Mouse (Mus musculus): ENCODE measurements around the gene Timd4.

Timd4 gene

GRCm38 (mm10) chr11:46810511-46810910 is at the start of gene Timd4:
TSS of gene Timd4 (plus strand) at chr11:46810800.
- no peaks in the 10 kb centered on the region for H3K27me3 ChIP-seq (ENCODE audit: insufficient read depth, low read length)
- peaks cover 12% of the 10 kb centered on the region for H3K4me1 ChIP-seq (replicated peaks; ENCODE audit: low read depth, low read length)
- no peaks in the 10 kb centered on the region for H3K36me3 ChIP-seq (ENCODE audit: insufficient read depth, low read length)
- H3K4me3 ChIP-seq (replicated peaks; ENCODE audit: low read length), result no peak within 1 kb of the TSS
- H3K9me3 ChIP-seq (ENCODE audit: low read length), result peaks cover 14% of the 10 kb centered on the region
- TF ChIP-seq NANOG (IDR thresholded peaks at IDR 0.05; ENCODE audit: borderline replicate concordance, low read length), result no peak
- no peak for TF ChIP-seq CTCF (conservative IDR thresholded peaks at IDR 0.05; ENCODE audit: low read length)
- TF ChIP-seq POU5F1 (IDR thresholded peaks at IDR 0.05; ENCODE audit: borderline replicate concordance, low read length), result no peak

DNA sequence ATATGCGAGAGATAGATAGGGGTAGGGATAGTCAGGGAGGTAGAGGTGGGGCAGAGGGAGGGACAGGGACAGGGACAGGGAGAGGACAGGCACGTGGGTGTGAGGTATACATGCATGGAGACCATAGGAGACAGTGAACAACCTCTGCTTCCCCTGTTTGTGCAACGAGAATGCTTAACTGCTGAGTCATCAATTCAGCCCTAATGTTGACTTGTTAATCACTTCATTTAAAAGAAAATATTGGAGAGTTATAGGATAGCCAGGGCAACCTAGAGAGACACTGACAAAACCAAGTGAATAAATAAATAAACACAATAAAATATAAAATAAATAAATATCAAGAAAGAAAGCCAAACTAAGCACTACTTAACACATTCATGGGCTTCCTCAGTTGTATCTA is 33.7 kb upstream of the Timd4 start:
- TF ChIP-seq POU5F1 (IDR thresholded peaks at IDR 0.05; ENCODE audit: borderline replicate concordance, low read length) (no peak), NANOG (IDR thresholded peaks at IDR 0.05; ENCODE audit: borderline replicate concordance, low read length) (no peak), CTCF (conservative IDR thresholded peaks at IDR 0.05; ENCODE audit: low read length) (no peak)
- Histone ChIP-seq H3K27me3 (ENCODE audit: insufficient read depth, low read length) (no peaks in the 10 kb centered on the region), H3K4me3 (replicated peaks; ENCODE audit: low read length) (no peak overlapping the region), H3K9me3 (ENCODE audit: low read length) (no peaks in the 10 kb centered on the region), H3K36me3 (ENCODE audit: insufficient read depth, low read length) (no peaks in the 10 kb centered on the region), H3K4me1 (replicated peaks; ENCODE audit: low read depth, low read length) (no peaks in the 10 kb centered on the region)

- Histone ChIP-seq H3K36me3 (ENCODE audit: insufficient read depth, low read length) (no peaks in the 10 kb centered on the region), H3K27me3 (ENCODE audit: insufficient read depth, low read length) (no peaks in the 10 kb centered on the region), H3K4me3 (replicated peaks; ENCODE audit: low read length) (no peak overlapping the region), H3K9me3 (ENCODE audit: low read length) (no peaks in the 10 kb centered on the region), H3K4me1 (replicated peaks; ENCODE audit: low read depth, low read length) (no peaks in the 10 kb centered on the region)
- TF ChIP-seq POU5F1 (IDR thresholded peaks at IDR 0.05; ENCODE audit: borderline replicate concordance, low read length) (no peak), CTCF (conservative IDR thresholded peaks at IDR 0.05; ENCODE audit: low read length) (0 out of 2 replicates have a peak, but pooled peaks have one; percentile 3)
Observed at GRCm38 (mm10) chr11:46779811-46780210, 30.8 kb upstream of the Timd4 start.

- H3K4me1 ChIP-seq (replicated peaks; ENCODE audit: low read depth, low read length), result no peaks in the 10 kb centered on the region
- no peak for TF ChIP-seq CTCF (conservative IDR thresholded peaks at IDR 0.05; ENCODE audit: low read length)
- TF ChIP-seq NANOG (IDR thresholded peaks at IDR 0.05; ENCODE audit: borderline replicate concordance, low read length), result no peak
- no peak for TF ChIP-seq POU5F1 (IDR thresholded peaks at IDR 0.05; ENCODE audit: borderline replicate concordance, low read length)
- no peak overlapping the region for H3K4me3 ChIP-seq (replicated peaks; ENCODE audit: low read length)
- no peaks in the 10 kb centered on the region for H3K27me3 ChIP-seq (ENCODE audit: insufficient read depth, low read length)
- peaks cover 14% of the 10 kb centered on the region for H3K9me3 ChIP-seq (ENCODE audit: low read length)
- H3K36me3 ChIP-seq (ENCODE audit: insufficient read depth, low read length), result no peaks in the 10 kb centered on the region
Observed at GRCm38 (mm10) chr11:46804440-46804839, 6.2 kb upstream of the Timd4 start.

GRCm38 (mm10) chr11:46817692-46818091 is 7.1 kb downstream of the Timd4 start:
- Histone ChIP-seq H3K9me3 (ENCODE audit: low read length) (no peaks in the 10 kb centered on the region), H3K27me3 (ENCODE audit: insufficient read depth, low read length) (no peaks in the 10 kb centered on the region), H3K36me3 (ENCODE audit: insufficient read depth, low read length) (no peaks in the 10 kb centered on the region), H3K4me3 (replicated peaks; ENCODE audit: low read length) (no peak overlapping the region), H3K4me1 (replicated peaks; ENCODE audit: low read depth, low read length) (peaks cover 12% of the 10 kb centered on the region)
- TF ChIP-seq NANOG (IDR thresholded peaks at IDR 0.05; ENCODE audit: borderline replicate concordance, low read length), result no peak

GRCm38 (mm10) chr11:46819930-46820329 is 9.3 kb downstream of the Timd4 start:
- H3K27me3 ChIP-seq (ENCODE audit: insufficient read depth, low read length), result no peaks in the 10 kb centered on the region
- TF ChIP-seq NANOG (IDR thresholded peaks at IDR 0.05; ENCODE audit: borderline replicate concordance, low read length) (no peak), CTCF (conservative IDR thresholded peaks at IDR 0.05; ENCODE audit: low read length) (no peak)
- no peaks in the 10 kb centered on the region for H3K4me1 ChIP-seq (replicated peaks; ENCODE audit: low read depth, low read length)
- no peaks in the 10 kb centered on the region for H3K36me3 ChIP-seq (ENCODE audit: insufficient read depth, low read length)
- no peaks in the 10 kb centered on the region for H3K9me3 ChIP-seq (ENCODE audit: low read length)
- H3K4me3 ChIP-seq (replicated peaks; ENCODE audit: low read length), result no peak overlapping the region

DNA sequence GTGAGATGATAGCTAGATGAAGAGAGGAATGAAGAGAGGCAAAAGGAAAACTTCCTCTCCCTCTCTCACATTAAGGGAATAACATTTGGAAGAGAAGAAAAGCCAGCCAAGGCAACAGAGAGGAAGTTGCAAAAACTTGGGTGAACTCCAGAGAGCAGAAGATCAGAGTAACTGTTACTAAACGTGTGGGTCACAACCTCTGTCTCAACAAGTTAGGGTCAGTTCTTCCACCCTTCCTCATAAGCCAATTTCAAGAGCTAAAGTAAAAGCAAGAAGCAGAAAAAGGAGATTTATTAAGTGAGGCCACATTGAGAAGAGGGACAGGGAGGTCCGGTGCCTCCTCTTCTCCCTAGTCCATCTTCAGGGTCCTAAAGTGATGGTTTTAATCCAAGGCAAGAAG is 19.7 kb downstream of the Timd4 start:
- no peaks in the 10 kb centered on the region for H3K27me3 ChIP-seq (ENCODE audit: insufficient read depth, low read length)
- no peaks in the 10 kb centered on the region for H3K9me3 ChIP-seq (ENCODE audit: low read length)
- no peak overlapping the region for H3K4me3 ChIP-seq (replicated peaks; ENCODE audit: low read length)

GRCm38 (mm10) chr11:46835080-46835479 is 24.5 kb downstream of the Timd4 start:
- Histone ChIP-seq H3K36me3 (ENCODE audit: insufficient read depth, low read length) (no peaks in the 10 kb centered on the region), H3K4me3 (replicated peaks; ENCODE audit: low read length) (no peak overlapping the region)
- no peak for TF ChIP-seq NANOG (IDR thresholded peaks at IDR 0.05; ENCODE audit: borderline replicate concordance, low read length)
- TF ChIP-seq POU5F1 (IDR thresholded peaks at IDR 0.05; ENCODE audit: borderline replicate concordance, low read length), result no peak
- TF ChIP-seq CTCF (conservative IDR thresholded peaks at IDR 0.05; ENCODE audit: low read length), result no peak

More for the DNA sequence above, 19.7 kb downstream of the Timd4 start:
- no peak for TF ChIP-seq NANOG (IDR thresholded peaks at IDR 0.05; ENCODE audit: borderline replicate concordance, low read length)
- no peak for TF ChIP-seq POU5F1 (IDR thresholded peaks at IDR 0.05; ENCODE audit: borderline replicate concordance, low read length)
- no peak for TF ChIP-seq CTCF (conservative IDR thresholded peaks at IDR 0.05; ENCODE audit: low read length)
- Histone ChIP-seq H3K36me3 (ENCODE audit: insufficient read depth, low read length) (no peaks in the 10 kb centered on the region), H3K4me1 (replicated peaks; ENCODE audit: low read depth, low read length) (no peaks in the 10 kb centered on the region)

GRCm38 (mm10) chr11:46842015-46842726 is 31.6 kb downstream of the Timd4 start:
- no peak for TF ChIP-seq POU5F1 (IDR thresholded peaks at IDR 0.05; ENCODE audit: borderline replicate concordance, low read length)
- no peak for TF ChIP-seq CTCF (conservative IDR thresholded peaks at IDR 0.05; ENCODE audit: low read length)
- TF ChIP-seq NANOG (IDR thresholded peaks at IDR 0.05; ENCODE audit: borderline replicate concordance, low read length), result no peak
- no peaks in the 10 kb centered on the region for H3K36me3 ChIP-seq (ENCODE audit: insufficient read depth, low read length)
- no peaks in the 10 kb centered on the region for H3K9me3 ChIP-seq (ENCODE audit: low read length)
- H3K4me3 ChIP-seq (replicated peaks; ENCODE audit: low read length), result no peak overlapping the region
- no peaks in the 10 kb centered on the region for H3K27me3 ChIP-seq (ENCODE audit: insufficient read depth, low read length)
- peaks cover 16% of the 10 kb centered on the region for H3K4me1 ChIP-seq (replicated peaks; ENCODE audit: low read depth, low read length)

More at GRCm38 (mm10) chr11:46835080-46835479, 24.5 kb downstream of the Timd4 start:
- peaks cover 7% of the 10 kb centered on the region for H3K4me1 ChIP-seq (replicated peaks; ENCODE audit: low read depth, low read length)
- H3K9me3 ChIP-seq (ENCODE audit: low read length), result no peaks in the 10 kb centered on the region
- no peaks in the 10 kb centered on the region for H3K27me3 ChIP-seq (ENCODE audit: insufficient read depth, low read length)

Measured in E14TG2a.4 (cell line).